Mouse (Mus musculus) hindbrain, embryonic 10.5 days (tissue): ENCODE data around the gene Lst1. TPM values are rescaled to one million over a fixed set of nuclear protein-coding genes. Genes with fewer than 3 reads are reported as not detected.
"Not testable (repeated sequence)": the region's sequence is repeated elsewhere in the genome, so short reads cannot be mapped to it uniquely, and the experiment has no call there.

Source experiments
- DNase-seq: peaks from one replicate; pipeline ENCODE4 v3.0.0-alpha.2; 2017; ENCODE audit warnings: low spot score
- H3K27ac ChIP-seq: fragments of 300-500 bp; sonication (generic); 2 replicates; pipeline ENCODE4 v1.5.1; 2016; ENCODE audit warnings: mild to moderate bottlenecking, moderate library complexity
- H3K27me3 ChIP-seq: fragments of 300-500 bp; sonication (generic); 2 replicates; pipeline ENCODE4 v1.6.1; 2016; ENCODE audit warnings: mild to moderate bottlenecking; ENCODE audit not compliant: poor library complexity, insufficient read depth, severe bottlenecking
- H3K36me3 ChIP-seq: fragments of 300-500 bp; sonication (generic); 2 replicates; pipeline ENCODE4 v1.6.1; 2016; ENCODE audit warnings: mild to moderate bottlenecking, moderate library complexity
- H3K4me1 ChIP-seq: fragments of 300-500 bp; sonication (generic); replicated peaks from 2 replicates; pipeline ENCODE4 v1.6.1; 2016; ENCODE audit warnings: mild to moderate bottlenecking
- H3K4me3 ChIP-seq: fragments of 300-500 bp; sonication (generic); 2 replicates; pipeline ENCODE4 v1.5.1; 2016; ENCODE audit warnings: mild to moderate bottlenecking, moderate library complexity
- H3K9me3 ChIP-seq: fragments of 300-500 bp; sonication (generic); 2 replicates; pipeline ENCODE4 v1.6.1; 2016; ENCODE audit warnings: mild to moderate bottlenecking, moderate library complexity
- WGBS: fragments of 180-500 bp; shearing (Covaris S2); methylation state at CpG from one replicate; pipeline ENCODE4 v1.1.7; 2016; 5-methylcytosine and 5-hydroxymethylcytosine counted together
- polyA plus RNA-seq: library from polyadenylated mRNA; unstranded; fragments of >200 nt; fragmentation: Nextera tagmentation; extraction: Ambion mirVana; gene quantifications from 2 replicates; pipeline ENCODE4 v1.2.1, GENCODE M21; 2016

The Lst1 gene
- 4.8 and 11.9 TPM in 2 replicates for polyA plus RNA-seq

DNA sequence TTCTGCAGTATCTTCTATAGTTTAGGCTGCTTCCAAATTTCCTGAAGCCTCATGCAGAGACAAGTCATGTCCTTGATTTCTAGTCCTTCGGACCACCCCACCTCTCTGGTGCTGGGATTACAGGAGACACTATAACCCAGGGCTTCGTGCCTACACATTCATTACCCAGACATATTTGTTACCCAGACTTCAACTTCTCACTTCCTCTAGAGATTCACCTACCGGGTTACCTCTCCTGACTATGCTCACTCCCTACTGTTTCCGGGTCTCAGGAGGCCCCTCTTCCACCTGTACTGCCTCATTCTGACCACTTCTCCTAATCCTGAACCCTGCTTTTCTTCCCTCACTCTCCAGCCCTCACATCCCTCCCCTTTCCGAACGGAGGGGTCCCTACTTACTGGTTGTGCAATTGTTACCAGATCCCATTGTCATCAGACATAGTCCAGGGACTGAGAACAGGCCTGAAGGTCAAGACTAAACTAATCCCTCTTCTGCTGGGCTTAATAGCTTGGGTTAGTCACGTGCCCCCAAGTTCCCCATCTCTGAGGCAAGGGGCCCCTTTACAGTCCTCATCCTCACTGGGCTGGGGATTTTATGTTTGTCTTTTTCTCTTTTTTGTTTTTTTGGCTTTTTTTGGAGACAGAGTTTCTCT is at the start of gene Lst1:
Lst1 (minus strand) TSS at position 481 of the 652 bp plus-strand sequence.
- Histone ChIP-seq H3K27me3 (peaks cover 2% of the 10 kb centered on the region; the same call in 1 of the 2 replicates), H3K4me3 (no peak within 1 kb of the TSS), H3K36me3 (no peaks in the 10 kb centered on the region), H3K4me1 (peaks cover 18% of the 10 kb centered on the region), H3K9me3 (no peaks in the 10 kb centered on the region), H3K27ac (no peak within 1 kb of the TSS)
- WGBS = 79% methylated on average over 7 of the region's 7 CpGs
- no peak for DNase-seq

DNA sequence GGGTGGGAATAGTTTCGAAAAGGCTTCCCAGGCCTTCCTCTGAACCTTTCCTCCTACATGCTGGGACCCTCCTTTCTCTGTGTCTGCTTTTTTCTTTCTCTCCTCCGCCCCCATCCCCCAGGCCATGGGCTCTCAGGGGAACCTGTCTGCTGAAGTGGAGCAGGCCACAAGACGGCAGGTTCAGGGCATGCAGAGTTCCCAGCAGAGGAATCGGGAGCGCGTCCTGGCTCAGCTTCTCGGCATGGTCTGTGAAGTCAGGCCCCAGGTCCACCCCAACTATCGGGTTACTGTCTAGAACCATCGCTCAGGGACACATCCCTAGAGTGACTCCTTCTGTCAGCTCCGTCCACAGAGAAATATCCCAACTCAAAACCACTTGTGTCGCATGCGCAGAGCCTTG is 49.3 kb upstream of the Lst1 start:
- Histone ChIP-seq H3K4me3 (no peak overlapping the region), H3K36me3 (peaks cover 15% of the 10 kb centered on the region), H3K27me3 (no peaks in the 10 kb centered on the region), H3K9me3 (no peaks in the 10 kb centered on the region), H3K4me1 (peaks cover 44% of the 10 kb centered on the region), H3K27ac (no peak overlapping the region)
- WGBS = 86% methylated on average over 12 of the region's 12 CpGs
- DNase-seq = no peak

DNA sequence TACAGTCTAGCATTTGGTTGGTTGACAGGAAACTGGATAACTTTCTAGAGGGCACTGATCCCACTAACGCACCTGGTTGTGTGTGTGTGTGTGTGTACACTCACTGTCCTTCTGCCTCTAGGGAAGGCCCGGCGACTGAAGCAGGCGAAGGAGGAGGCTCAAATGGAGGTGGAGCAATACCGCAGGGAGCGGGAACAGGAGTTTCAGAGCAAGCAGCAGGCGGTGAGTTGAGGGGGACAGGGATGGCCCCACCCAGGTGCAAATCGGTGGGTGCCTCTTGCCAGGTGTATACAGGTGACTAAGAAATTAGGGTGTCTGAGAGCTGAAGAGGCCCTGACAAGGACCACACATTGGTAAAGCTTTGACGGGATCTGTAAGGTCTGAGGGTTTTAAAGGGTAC is 48.8 kb upstream of the Lst1 start:
- DNase-seq = no peak
- 78% methylated on average over 9 of the region's 9 CpGs for WGBS
- Histone ChIP-seq H3K36me3 (peaks cover 18% of the 10 kb centered on the region), H3K27ac (peak overlapping the region; percentile 98), H3K27me3 (no peaks in the 10 kb centered on the region), H3K4me3 (peak overlapping the region; percentile 74), H3K9me3 (no peaks in the 10 kb centered on the region), H3K4me1 (peaks cover 48% of the 10 kb centered on the region)

GRCm38 (mm10) chr17:35236390-35236746 is 48.1 kb upstream of the Lst1 start:
- peak overlapping the region; percentile 74 for H3K4me3 ChIP-seq
- DNase-seq = peak; percentile 97
- under 1% methylated on average over 18 of the region's 18 CpGs for whole genome bisulfite sequencing
- H3K27ac ChIP-seq = peak overlapping the region; percentile 98
- H3K9me3 ChIP-seq = no peaks in the 10 kb centered on the region
- no peaks in the 10 kb centered on the region for H3K27me3 ChIP-seq
- H3K36me3 ChIP-seq = peaks cover 21% of the 10 kb centered on the region
- peaks cover 52% of the 10 kb centered on the region for H3K4me1 ChIP-seq

DNA sequence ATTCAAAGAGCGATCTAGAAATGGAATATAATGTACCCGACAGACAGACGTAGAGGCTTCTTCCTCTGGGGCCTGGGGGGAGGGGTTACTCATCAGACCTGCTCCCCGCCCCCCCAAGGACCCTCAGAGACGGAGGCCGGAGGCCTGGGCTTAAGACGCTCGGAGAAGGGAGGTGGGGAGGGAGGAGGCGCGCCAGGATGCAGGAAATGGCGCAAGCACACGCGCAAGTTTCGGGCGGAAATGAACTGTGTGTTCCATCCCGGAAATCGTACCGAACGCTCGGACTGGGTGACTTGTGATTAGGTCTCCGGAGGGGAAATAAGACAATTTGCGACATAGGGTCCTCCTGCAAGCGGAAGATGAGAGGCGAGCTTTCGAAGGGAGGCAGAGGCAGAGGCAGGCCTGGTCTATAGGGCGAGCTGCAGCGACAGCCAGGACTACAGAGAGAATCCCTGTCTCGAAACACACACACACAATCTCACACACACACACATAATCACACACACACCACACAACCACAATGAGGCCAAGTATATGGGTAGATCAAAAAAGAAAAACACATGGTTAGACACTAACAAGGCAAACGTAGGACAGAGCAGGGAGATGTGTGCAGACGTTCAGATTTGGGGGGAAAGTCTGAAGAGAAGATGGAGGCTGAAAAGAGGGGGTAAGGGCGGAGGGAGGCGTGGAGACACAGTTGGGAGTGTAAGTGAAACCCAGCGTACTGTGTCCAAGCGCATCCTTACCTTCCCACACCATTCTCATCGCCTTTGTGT is 47.6 kb upstream of the Lst1 start, which contains the start of gene Nfkbil1:
Nfkbil1 (minus strand) TSS at position 179 of the 776 bp plus-strand sequence.
- H3K27ac ChIP-seq = peak within 1 kb of the TSS; percentile 98
- peaks cover 26% of the 10 kb centered on the region for H3K36me3 ChIP-seq
- WGBS = under 1% methylated on average over 35 of the region's 35 CpGs
- H3K4me3 ChIP-seq = peak within 1 kb of the TSS; percentile 74
- H3K9me3 ChIP-seq = no peaks in the 10 kb centered on the region
- peaks cover 49% of the 10 kb centered on the region for H3K4me1 ChIP-seq
- no peaks in the 10 kb centered on the region for H3K27me3 ChIP-seq
- DNase-seq = peak; percentile 91

DNA sequence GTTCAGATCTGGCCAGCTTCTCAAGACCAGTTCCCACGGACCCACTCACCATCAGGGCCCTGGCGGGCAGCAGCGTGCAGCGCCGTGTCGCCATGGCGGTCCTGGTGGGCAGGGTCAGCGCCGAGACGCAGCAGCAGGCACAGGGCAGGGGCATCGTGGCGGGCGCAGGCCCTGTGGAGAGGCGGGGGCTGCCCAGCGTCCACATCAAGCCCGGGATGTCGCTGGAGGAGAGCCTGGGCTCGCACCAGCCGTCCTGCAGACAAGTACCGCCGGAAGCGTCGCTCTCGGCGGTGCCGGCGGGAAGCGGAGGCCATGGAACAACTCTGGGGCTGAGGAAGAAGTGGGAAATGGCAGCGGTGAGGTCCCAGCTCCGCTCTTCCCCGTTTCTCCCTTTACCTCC is 46.7 kb upstream of the Lst1 start:
- Histone ChIP-seq H3K4me1 (peaks cover 40% of the 10 kb centered on the region), H3K4me3 (peak overlapping the region; percentile 74), H3K36me3 (peaks cover 34% of the 10 kb centered on the region), H3K27me3 (no peaks in the 10 kb centered on the region), H3K9me3 (no peaks in the 10 kb centered on the region), H3K27ac (peak overlapping the region; percentile 98)
- peak; percentile 69 for DNase-seq
- WGBS = 4% methylated on average over 31 of the region's 31 CpGs

DNA sequence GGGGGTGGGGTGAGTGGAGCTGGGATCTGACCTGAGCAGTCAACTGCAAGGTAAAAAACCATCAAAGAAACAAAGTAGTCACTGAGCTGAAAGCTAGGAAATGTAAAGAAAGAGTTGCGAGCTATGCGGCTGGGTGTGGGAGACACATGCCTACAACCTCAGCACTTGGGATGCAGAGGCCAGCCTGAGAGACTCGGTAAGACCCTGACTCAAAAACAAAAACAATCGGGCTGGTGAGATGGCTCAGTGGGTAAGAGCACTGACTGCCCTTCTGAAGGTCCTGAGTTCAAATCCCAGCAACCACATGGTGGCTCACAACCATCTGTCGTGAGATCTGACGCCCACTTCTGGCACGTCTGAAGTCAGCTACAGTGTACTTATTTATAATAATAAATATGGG is 45.9 kb upstream of the Lst1 start:
- WGBS = 90% methylated on average over 7 of the region's 7 CpGs
- Histone ChIP-seq H3K4me3 (peak overlapping the region; percentile 74), H3K4me1 (peaks cover 39% of the 10 kb centered on the region), H3K36me3 (peaks cover 42% of the 10 kb centered on the region), H3K27ac (peak overlapping the region; percentile 98; the same call in 1 of the 2 replicates)
- not testable (repeated sequence) for DNase-seq, H3K9me3 ChIP-seq, H3K27me3 ChIP-seq

DNA sequence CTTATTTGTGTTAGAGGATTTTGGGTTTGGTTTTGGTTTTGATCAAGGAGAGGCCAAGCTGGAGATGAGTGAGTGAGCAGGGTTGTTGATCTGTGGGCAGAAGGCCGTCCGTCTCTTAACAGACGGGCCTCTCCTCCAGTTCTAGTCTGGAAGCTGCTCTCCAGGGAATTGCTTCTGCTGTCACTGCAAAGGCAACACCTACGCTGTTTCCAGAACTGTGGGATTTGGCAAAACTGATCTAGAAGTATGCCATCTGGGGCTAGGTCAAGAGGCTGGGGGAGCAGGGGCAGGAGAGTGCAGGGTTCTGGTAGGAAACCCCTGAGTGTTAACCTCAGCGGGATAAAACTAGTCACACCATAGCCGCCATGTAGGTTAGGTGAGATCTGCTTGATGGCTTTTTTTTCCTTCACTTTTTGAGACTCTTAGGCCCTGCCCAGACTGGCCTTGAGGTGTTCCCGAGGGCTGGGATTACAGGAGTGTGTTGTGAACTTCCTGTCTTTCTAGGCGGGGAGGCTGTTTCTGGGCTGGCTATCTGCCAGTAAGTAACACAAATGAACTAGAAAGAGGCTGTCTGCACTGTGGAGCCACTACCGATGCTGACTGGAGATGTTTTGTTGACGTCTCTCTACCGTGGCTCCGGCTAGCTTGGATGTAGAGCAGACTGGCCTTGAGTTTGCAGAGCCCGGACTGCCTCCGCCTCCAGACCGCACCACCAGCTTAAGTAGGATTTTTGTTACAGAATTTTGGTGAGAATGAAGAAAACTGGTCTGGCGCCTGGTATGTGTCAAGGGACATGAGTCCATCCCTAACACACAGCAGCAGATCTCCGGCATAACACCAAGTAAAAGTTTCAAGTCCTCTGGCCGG is 45.1 kb upstream of the Lst1 start, which contains the start of gene Atp6v1g2:
Atp6v1g2 (plus strand) TSS at position 547 of the 867 bp plus-strand sequence.
- 88% methylated on average over 18 of the region's 18 CpGs for WGBS
- no peak for DNase-seq
- Histone ChIP-seq H3K4me3 (peak within 1 kb of the TSS; percentile 74), H3K27me3 (no peaks in the 10 kb centered on the region), H3K4me1 (peaks cover 39% of the 10 kb centered on the region), H3K27ac (peak within 1 kb of the TSS; percentile 98; the same call in 1 of the 2 replicates), H3K9me3 (no peaks in the 10 kb centered on the region), H3K36me3 (peaks cover 49% of the 10 kb centered on the region)

- H3K27ac ChIP-seq = 0 out of 2 replicates have a peak overlapping the region, but pooled peaks have one; percentile 14
- 89% methylated on average over 5 of the region's 5 CpGs for WGBS
Observed at GRCm38 (mm10) chr17:35232659-35233058, 44.4 kb upstream of the Lst1 start.

DNA sequence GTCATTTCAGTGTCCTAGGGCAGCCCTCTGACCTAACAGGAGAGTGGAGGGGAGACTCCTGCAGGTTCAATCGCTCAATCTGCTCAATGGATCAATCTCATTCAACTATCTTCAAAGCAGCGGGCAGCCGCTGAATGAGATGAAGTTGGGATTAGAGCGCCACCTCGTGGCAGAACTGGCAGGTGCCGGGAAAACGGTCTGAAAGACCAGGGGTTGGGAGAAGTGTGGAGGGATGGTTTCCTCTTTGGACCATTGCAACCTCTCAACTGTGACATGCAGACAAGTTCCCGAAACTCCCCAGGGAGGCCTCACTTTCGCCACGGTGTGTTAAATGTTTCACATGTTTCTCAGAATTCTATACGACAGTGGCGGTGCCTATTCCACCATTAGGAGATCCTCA is 43.8 kb upstream of the Lst1 start:
- H3K4me3 ChIP-seq = peak overlapping the region; percentile 12; the same call in 1 of the 2 replicates

More at GRCm38 (mm10) chr17:35232659-35233058, 44.4 kb upstream of the Lst1 start:
- H3K36me3 ChIP-seq = peaks cover 56% of the 10 kb centered on the region
- H3K4me3 ChIP-seq = peak overlapping the region; percentile 6; the same call in 1 of the 2 replicates
- peaks cover 39% of the 10 kb centered on the region for H3K4me1 ChIP-seq
- H3K9me3 ChIP-seq = no peaks in the 10 kb centered on the region
- no peak for DNase-seq
- H3K27me3 ChIP-seq = no peaks in the 10 kb centered on the region

GRCm38 (mm10) chr17:35231022-35231421 is 42.8 kb upstream of the Lst1 start:
- peaks cover 28% of the 10 kb centered on the region for H3K4me1 ChIP-seq
- no peak overlapping the region for H3K27ac ChIP-seq
- no peak overlapping the region for H3K4me3 ChIP-seq
- DNase-seq = no peak
- WGBS = 93% methylated on average over 10 of the region's 10 CpGs
- no peaks in the 10 kb centered on the region for H3K9me3 ChIP-seq
- H3K36me3 ChIP-seq = peaks cover 69% of the 10 kb centered on the region
- H3K27me3 ChIP-seq = no peaks in the 10 kb centered on the region

More for the DNA sequence above, 43.8 kb upstream of the Lst1 start:
- WGBS = 13% methylated on average over 12 of the region's 12 CpGs
- Histone ChIP-seq H3K9me3 (no peaks in the 10 kb centered on the region), H3K27ac (no peak overlapping the region), H3K27me3 (no peaks in the 10 kb centered on the region), H3K36me3 (peaks cover 62% of the 10 kb centered on the region), H3K4me1 (peaks cover 38% of the 10 kb centered on the region)
- peak; percentile 88 for DNase-seq

DNA sequence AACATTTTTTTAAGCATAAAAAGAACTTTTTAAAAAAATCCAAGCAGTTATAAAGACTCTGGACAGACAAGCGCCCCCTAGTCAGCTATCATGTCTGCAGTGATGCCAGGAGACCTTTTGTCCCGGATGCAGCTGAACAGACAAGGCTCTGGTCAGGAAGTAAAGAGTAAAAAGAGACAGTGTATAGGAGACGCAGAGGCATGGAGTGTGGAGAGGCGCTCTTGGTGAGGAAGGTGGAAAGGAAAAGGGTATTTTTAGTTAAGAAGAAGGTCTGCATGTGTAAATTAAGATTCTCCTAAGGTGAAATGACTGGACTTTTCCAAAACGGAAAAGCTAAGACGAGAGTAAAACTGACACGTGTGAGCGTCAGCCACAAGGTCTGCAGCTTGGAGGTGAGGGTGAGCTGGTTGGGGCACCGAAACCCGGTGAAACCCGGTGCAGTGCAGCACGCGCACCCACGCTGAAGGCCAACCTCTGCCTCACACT is 38.4 kb upstream of the Lst1 start:
- Histone ChIP-seq H3K9me3 (no peaks in the 10 kb centered on the region), H3K4me3 (no peak overlapping the region), H3K27ac (no peak overlapping the region), H3K4me1 (peaks cover under 1% of the 10 kb centered on the region; the same call in 1 of the 2 replicates), H3K36me3 (peaks cover 81% of the 10 kb centered on the region), H3K27me3 (no peaks in the 10 kb centered on the region)
- WGBS = 86% methylated on average over 14 of the region's 14 CpGs
- no peak for DNase-seq
